Mouse (Mus musculus) ES-E14 (cell line): ENCODE measurements around the gene Mroh9.

Experiments used
- CHD2 ChIP-seq: IDR thresholded peaks from 2 replicates; pipeline ENCODE4 v1.6.1; 2014; ENCODE audit warnings: mild to moderate bottlenecking, low read depth, low read length, inconsistent platforms
- MAFK ChIP-seq: IDR thresholded peaks from 2 replicates; pipeline ENCODE4 v1.6.1; 2014; ENCODE audit warnings: mild to moderate bottlenecking, low read depth, low read length, inconsistent platforms; ENCODE audit not compliant: insufficient read depth
- ZNF384 ChIP-seq: IDR thresholded peaks from 2 replicates; pipeline ENCODE4 v1.6.1; 2012; ENCODE audit warnings: low read depth, low read length, inconsistent platforms

GRCm38 (mm10) chr1:163023075-163023474 lies 62.4 kb downstream of the Mroh9 start:
- TF ChIP-seq ZNF384, result no peak
- no peak for TF ChIP-seq CHD2
- TF ChIP-seq MAFK, result no peak
